Mouse (Mus musculus) megakaryocyte-erythroid progenitor cell, adult 5-6 weeks (primary cell): ENCODE results near the gene Hist1h2ao. TPM values are rescaled to one million over a fixed set of nuclear protein-coding genes. Genes with fewer than 3 reads are reported as not detected.
A peak's percentile ranks its signal among the peaks of the same experiment; 100 is the strongest.
"Not testable (repeated sequence)": the region's sequence is repeated elsewhere in the genome, so short reads cannot be mapped to it uniquely, and the experiment has no call there.

Experiments
- ATAC-seq: replicated peaks from 2 replicates; pipeline ENCODE4 v1.8.0; 2016; ENCODE audit warnings: mild to moderate bottlenecking, inconsistent platforms; ENCODE audit not compliant: severe bottlenecking, poor library complexity, low FRiP score, low TSS enrichment
- total RNA-seq, 2 experiments: library from RNA; stranded (forward) in 1 of 2; stranded (reverse) in 1 of 2; fragments of 200-1000, 215-1000 nt in 1 of 2; fragments of >200 nt in 1 of 2; fragmentation: Nextera tagmentation in 1 of 2; gene quantifications; 2 replicates each; pipeline ENCODE4 v1.2.3; 2014 to 2017

The Hist1h2ao gene
- total RNA-seq, 2 experiments from 2014 or later, result not detected

- peak; percentile 91 for ATAC-seq
Measured at GRCm38 (mm10) chr13:21797163-21797562, 13.1 kb upstream of the Hist1h2ao start.

GRCm38 (mm10) chr13:21803058-21803457 lies 7.2 kb upstream of the Hist1h2ao start:
- peak; percentile 88 for ATAC-seq

GRCm38 (mm10) chr13:21811074-21811473 lies 809 bp downstream of the Hist1h2ao start:
- peak; percentile 45 for ATAC-seq

- ATAC-seq, result peak; percentile 50
Measured at GRCm38 (mm10) chr13:21811539-21811938, 1.3 kb downstream of the Hist1h2ao start, which contains the start of gene Hist1h4m. Gene Hist1h4m, plus strand, starts transcription at chr13:21811746.

- peak; percentile 70 for ATAC-seq
Measured at GRCm38 (mm10) chr13:21812092-21812491, 1.8 kb downstream of the Hist1h2ao start.

DNA sequence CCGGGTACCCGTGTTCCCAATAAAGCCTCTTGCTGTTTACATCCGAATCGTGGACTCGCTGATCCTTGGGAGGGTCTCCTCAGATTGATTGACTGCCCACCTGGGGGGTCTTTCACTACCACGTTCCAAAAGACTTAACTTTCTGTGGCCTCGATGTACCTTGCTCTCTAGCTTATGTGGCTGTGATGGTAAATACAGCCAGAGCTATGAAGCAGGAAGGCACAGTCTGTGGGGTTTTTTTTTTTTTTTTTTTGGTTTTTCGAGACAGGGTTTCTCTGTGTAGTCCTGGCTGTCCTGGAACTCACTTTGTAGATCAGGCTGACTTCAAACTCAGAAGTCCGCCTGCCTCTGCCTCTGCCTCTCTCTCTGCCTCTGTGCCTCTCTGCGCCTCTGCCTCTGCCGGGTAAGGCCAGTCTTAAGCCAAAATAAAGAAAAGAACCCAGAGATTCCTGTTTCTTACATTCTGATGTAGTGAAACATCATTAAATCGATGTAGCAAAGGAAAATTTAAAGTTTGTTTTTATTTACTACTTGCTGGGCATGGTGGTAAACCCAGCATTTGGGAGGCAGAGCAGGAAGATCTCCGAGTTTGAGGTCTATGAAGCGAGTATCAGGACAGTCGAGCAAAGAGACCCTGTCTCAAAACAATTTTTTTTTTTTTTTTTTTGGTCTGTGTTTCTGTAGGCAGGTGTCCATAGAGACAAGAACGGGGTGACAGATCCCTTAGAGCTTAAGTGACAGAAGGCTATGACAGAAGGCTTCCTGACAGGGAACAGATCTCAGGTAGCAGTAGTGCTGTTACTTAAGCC lies 10.0 kb downstream of the Hist1h2ao start:
- peak; percentile 80 for ATAC-seq

- ATAC-seq, result no peak
Measured at GRCm38 (mm10) chr13:21828511-21828910, 18.2 kb downstream of the Hist1h2ao start.

GRCm38 (mm10) chr13:21830344-21830743 lies 20.1 kb downstream of the Hist1h2ao start:
- no peak for ATAC-seq

DNA sequence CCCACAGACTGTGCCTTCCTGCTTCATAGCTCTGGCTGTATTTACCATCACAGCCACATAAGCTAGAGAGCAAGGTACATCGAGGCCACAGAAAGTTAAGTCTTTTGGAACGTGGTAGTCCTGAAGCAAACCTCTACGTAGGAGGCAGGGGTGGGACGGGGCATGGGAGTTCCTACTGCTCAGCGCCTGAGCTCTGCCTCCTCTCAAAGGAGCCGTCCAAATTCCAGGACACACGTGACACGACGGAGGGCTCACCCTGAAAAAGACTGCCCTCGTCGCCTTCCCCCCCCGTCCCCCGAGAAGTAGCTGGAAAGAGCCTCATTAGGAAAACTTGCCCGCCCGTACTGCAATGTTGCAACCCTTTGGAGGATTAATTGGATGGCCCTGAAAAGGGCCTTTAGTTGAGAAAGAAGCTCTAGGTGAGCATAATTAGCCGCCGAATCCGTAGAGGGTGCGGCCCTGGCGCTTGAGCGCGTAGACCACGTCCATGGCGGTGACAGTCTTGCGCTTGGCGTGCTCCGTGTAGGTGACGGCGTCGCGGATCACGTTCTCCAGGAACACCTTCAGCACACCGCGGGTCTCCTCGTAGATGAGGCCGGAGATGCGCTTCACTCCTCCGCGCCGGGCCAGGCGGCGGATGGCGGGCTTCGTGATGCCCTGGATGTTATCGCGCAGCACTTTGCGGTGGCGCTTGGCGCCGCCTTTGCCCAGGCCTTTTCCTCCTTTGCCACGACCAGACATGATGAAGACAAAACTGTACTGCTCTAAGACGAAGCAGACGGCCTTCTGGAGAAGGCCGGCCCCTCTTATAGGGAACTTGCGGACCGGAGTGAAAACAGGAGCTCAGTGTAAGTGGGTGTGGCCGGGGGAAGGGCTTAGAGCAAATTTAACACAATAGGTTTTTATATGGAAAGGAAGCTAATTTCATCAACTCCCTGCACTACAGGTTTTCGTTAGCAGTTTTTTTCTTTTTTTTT lies 21.4 kb downstream of the Hist1h2ao start, which contains the start of gene Hist1h4n:
TSS of gene Hist1h4n (minus strand) at position 779 of the 977 bp plus-strand sequence.
- peak; percentile 52 for ATAC-seq

- peak; percentile 79 for ATAC-seq
Measured at GRCm38 (mm10) chr13:21833461-21833860, 23.2 kb downstream of the Hist1h2ao start, which contains the start of the genes Hist1h2ap and Hist1h2br. Gene Hist1h2ap, minus strand, starts transcription at chr13:21833507. Gene Hist1h2br, plus strand, starts transcription at chr13:21833743.

- ATAC-seq, result peak; percentile 92
Measured at GRCm38 (mm10) chr13:21840508-21840907, 30.2 kb downstream of the Hist1h2ao start.

GRCm38 (mm10) chr13:21846356-21846755 lies 36.1 kb downstream of the Hist1h2ao start:
- ATAC-seq, result peak; percentile 88

DNA sequence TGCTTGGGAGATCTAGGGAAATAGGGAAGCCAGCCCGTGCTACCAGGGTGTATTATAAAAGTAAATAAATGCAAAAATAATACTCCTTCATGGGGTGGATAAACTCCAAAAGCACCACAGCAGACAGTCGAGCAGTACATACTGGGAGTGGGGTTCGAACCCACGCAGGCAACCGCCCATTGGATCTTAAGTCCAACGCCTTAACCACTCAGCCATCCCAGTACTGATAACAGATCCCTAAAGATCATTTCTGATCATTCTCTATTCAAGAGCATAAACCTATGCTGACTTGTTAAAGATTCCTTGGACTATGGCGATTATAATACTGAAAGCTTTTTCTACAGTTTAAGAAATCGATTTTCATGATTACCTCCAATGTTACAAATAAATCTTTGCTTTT lies 37.6 kb downstream of the Hist1h2ao start:
- no peak for ATAC-seq

DNA sequence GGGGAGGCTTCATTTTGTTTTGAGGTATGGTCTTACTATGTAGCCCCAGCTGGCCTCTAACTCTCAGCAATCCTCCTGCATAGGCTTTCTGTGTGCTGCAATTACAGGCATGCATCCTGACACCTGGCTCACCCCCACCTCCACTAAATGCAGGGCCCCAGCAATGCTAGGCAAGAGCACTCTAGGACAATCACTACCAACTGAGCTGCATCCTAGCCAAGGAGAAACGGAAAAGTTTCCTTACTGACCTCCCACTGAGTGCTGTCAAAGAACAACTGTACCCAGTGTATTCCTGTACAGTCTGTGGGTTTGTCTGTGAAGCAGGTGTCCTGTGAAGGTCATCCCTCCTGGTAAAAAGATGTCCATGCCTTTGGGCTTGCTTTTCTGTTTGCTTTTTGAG lies 40.4 kb downstream of the Hist1h2ao start:
- ATAC-seq, result not testable (repeated sequence)

DNA sequence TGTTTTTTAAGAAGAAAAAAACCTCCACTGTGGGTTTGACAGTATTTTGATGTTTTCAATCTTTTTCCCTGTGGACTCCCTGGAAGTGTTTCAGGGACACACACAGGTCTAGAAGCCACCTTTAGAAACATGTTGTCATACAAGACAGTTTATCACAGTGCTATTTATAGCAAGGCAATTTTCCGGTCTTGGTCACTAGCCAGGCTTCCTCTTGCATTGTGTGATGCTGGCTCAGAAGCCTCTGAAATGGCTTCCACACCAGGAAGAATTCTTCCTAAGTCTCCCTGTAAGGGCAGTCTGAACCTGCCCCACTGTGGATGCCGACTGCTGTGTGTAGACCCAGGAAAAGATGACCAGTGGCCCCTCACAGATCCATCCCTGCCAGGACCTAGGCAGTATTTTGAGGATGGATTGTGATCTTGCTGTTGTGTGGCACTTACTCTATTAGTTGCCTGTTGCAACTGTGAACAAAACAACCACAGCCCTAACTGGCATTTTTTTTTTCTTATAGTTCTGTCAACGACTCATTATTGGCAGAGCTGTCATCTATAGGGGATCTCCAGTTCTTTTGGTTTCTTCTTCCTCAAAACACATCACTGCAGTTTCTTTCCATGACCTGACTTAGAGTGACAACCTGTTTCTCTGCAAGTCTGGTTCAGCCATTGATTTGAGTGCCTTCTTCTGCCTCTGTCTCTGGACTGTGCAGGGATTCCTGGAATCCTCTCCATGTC lies 42.1 kb downstream of the Hist1h2ao start:
- ATAC-seq, result no peak

DNA sequence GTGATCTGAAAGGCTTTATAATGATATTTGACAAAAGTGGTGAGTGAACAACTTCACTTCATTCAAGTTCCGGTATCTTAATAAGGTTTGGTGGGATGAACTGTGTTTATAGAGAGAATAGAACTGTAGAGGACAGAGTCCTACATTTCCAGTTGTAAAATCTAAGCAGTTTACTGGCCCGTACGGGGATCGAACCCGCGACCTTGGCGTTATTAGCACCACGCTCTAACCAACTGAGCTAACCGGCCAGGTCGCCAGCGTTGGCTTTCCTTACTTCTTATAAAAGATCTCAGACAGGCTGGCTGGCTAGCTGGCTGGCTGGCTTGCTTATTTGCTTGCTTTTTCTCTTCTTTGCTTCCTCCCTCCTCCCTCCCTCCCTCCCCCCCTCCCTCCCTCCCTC lies 44.9 kb downstream of the Hist1h2ao start:
- ATAC-seq, result peak; percentile 62

GRCm38 (mm10) chr13:21855698-21856162 lies 45.5 kb downstream of the Hist1h2ao start:
- no peak; the same call in 1 of the 2 replicates for ATAC-seq
